Mouse (Mus musculus) brain, embryonic 14.5 days (tissue): ENCODE measurements around the gene Ubash3b. TPM values are rescaled to one million over a fixed set of nuclear protein-coding genes. Genes with fewer than 3 reads are reported as not detected.
A peak's percentile ranks its signal among the peaks of the same experiment; 100 is the strongest.

Experiments
- DNase-seq: peaks from one replicate; pipeline ENCODE4 v3.0.0-alpha.2; 2011; ENCODE audit warnings: low read depth
- CTCF ChIP-seq: fragments of 200-500 bp; IDR thresholded peaks from 2 replicates; pipeline ENCODE4 v1.5.1; 2012; ENCODE audit warnings: inconsistent platforms, mild to moderate bottlenecking, moderate library complexity, borderline replicate concordance; ENCODE audit not compliant: insufficient read depth, insufficient read length; ENCODE audit errors: extremely low read depth
- POLR2A ChIP-seq: fragments of 200-500 bp; IDR thresholded peaks from 2 replicates; pipeline ENCODE4 v1.6.1; 2012; ENCODE audit warnings: mild to moderate bottlenecking, inconsistent platforms, borderline replicate concordance; ENCODE audit not compliant: poor library complexity, insufficient read depth, insufficient read length, severe bottlenecking; ENCODE audit errors: extremely low read depth
- polyA plus RNA-seq: library from polyadenylated mRNA; depleted of rRNA; stranded (reverse); fragments of >200 nt; gene quantifications from 2 replicates; pipeline ENCODE4 v1.2.3, GENCODE M21; 2012

The Ubash3b gene
- polyA plus RNA-seq, 1 experiment = 16.3 TPM

DNA sequence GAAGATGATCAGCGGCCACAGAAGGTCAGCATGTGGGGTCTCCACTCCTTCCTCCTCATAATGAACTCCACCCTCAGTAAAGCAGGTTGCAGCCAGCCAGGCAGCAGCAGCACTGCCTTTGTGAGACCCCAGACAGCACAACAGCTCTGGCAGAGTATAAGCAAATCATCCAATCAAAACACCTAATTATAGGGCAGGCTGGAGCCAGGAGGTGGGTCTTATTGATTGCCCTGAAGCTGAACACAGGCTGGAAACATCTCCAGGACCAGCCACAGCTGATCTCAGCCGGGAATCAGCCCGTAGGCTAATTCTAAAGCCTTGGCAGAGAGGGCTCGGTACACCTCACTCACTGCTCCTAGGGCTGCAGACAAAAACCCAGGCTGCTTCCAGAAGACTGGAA lies 85.3 kb downstream of the Ubash3b start:
- TF ChIP-seq POLR2A = no peak
- no peak for TF ChIP-seq CTCF
- peak; percentile 88 for DNase-seq

DNA sequence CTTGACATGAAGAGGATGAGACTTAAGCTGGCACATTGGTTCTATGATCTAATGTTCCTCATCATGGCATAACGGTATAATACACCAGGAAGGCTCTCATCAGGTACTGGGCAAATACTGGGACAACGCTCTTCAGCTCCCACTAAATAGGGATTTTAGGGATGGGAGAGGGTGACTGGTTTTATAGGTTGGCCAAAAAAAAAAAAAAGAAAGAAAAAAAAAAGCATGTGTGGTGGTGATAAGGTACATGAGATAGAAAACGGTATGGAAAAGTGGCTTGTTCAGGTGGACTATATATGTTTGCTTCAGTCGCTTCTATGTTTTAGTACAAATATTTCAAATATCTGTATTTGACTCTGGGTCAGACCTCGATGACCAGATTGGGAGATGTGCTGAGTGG lies 86.0 kb downstream of the Ubash3b start:
- TF ChIP-seq CTCF (no peak), POLR2A (no peak)

DNA sequence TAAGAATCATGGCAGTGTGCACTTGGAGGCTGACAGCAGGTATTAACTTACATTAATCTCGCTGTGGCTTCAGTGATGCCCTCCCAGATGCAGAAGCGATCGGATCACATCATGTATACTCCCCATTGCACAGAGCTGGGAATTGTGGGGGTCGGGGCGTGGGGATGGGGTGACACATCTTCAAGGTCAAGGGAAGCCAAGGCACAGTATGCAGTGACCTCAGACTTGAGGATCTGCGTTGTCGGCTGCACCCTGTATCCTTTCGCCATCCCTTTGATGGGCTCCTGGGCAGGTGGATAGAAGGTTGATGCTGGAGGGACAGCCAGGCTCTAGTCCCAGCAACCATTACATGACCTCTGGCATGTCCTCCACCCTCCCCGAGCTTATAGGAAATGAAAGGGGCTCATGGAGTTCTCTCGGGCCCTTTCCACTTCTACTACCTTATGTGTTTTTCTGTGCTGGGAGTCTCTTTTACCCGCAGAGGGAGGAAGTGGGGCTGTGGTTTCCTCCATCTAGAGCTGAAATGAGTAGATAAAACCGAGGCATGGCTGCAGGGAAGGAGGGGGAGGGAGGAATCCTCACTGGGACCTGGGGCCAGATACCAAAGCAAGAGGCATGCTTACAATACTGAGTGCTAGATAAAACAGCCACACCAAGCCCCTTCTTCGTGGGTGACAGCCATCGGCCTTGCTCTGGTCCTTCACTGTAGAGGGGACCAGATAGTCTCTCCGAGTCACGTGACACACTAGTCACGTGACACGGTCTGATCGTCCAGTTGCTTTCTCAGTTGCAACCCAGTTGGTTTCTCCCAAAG lies 88.1 kb downstream of the Ubash3b start:
- no peak for TF ChIP-seq CTCF
- TF ChIP-seq POLR2A = no peak
- no peak for DNase-seq

More for the DNA sequence above, 86.0 kb downstream of the Ubash3b start:
- DNase-seq = no peak

DNA sequence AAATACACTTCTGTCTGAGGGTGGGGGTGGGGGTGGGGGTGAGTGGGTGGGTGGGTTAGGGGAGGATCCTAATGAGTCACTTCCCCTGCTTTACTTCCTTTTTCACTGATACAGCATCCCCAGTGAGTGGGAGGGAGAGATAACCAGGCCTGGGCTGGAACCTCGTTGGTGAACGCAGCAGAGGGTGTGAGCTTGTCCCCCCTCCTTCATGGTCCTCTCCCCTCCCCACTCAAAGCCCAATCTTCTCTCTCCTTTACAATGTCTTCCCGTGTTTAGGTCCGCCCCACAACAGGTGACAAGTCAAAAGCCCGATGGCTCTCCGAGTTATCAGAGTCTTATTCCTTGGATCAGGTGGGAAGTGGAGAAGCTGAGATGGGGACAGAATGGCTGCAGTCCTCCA lies 88.7 kb downstream of the Ubash3b start:
- TF ChIP-seq CTCF (no peak), POLR2A (no peak)
- DNase-seq = no peak

DNA sequence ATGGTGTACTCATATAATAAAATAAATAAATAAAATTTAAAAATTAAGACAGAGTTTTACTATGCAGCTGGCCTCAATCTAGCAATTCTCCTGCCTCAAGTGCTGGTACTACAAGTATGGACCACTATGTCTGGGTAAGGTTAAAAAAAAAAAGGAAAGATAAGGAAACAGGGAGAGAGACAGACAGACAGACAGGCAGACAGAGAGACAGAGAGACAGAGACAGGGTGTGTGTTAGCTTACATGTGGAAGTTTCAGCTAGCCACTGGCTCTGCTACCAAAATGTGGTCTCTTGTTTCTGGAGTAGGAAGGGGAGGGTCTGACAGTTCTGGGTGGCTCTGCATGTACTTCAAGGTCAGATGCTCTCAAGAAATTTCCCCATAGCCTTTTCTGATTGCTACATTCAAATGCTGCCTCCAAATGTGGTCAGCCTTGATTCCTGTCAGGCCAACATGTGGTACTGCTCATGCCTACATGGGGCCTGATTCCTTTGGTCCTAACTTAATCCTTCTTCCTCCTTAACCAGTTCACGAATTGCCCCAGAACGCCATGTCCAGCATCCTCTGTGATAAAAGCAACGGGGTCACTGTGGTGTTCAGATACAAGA lies 89.5 kb downstream of the Ubash3b start:
- TF ChIP-seq POLR2A = no peak
- TF ChIP-seq CTCF = no peak
- DNase-seq = no peak

DNA sequence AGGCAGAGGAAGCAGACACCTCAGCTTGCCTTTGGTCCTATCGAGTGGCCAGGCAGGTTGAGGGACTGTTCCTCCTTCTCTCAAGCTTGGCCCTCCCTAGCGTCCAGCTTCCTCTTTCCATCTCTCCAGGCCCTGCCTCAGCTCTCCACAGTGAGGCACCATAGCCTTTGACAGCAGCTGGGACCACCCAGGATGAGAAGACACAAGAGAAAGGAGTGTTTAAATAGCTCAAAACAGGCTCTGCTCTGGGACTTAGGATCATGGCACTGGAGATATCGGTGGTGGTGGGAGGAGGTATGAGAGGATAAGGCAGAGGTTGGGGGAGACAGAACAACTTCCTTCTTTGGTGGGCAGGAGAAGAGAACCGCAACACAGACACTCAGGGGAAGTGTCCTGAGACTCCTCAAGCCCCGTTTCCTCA lies 90.7 kb downstream of the Ubash3b start:
- DNase-seq = no peak
- TF ChIP-seq CTCF (no peak), POLR2A (no peak)

DNA sequence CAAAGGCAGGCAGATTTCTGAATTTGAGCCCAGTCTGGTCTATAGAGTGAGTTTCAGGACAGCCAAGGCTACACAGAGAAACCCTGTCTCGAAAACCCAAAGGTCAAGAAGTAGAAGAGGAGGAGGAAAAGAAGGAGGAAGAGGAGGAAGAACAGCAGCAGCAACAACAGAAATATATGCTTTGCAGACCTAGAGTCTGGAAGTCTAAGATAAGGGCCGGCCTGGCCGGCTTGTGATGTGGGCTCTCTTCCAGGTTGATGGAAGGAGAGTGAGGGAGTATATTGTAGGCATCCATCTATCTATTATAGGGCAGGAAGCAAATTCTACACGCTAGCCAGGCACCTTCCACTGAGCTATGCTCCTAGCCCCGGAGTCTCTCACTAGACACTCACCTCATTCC lies 92.0 kb downstream of the Ubash3b start:
- DNase-seq = no peak
- TF ChIP-seq POLR2A = no peak
- no peak for TF ChIP-seq CTCF

DNA sequence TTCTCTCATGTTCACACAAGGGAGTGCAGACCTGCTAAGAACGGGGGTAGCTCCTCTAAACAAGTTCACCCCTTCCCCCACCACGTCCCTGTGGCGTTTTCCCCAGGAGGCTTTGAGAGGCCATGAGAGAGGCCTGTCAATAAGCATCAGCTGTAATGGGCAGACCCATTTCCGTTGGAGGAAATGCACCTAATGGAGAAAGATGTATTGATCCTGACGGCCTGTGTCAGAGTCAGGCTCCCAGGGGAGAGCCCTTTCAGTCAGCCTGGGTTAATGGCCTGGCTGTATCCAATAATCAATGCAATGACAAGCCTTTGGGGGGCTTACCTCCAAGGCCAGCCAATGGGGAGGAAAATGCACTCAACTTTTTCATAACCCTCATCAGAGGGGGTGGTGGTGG lies 100.1 kb downstream of the Ubash3b start:
- peak; percentile 20 for DNase-seq
- TF ChIP-seq POLR2A = no peak
- TF ChIP-seq CTCF = no peak

DNA sequence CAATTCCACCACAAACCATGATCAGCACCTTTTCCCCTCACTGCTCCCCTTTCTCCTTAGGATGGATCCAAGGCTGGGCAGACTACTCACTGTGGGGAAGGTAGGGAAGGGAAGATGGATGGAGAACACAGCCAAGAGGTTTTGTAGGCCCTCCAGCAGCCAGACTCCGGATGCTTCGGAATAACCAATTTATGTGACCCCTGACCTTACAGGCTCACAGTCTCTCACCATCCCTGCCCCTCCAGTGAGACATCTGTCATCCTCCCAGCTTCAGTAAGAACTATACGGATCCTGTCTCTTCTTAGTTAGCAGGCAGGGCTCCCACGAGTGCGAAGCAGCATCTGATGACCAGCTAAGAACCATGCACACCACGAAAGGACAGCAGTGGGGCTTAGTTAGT lies 100.9 kb downstream of the Ubash3b start:
- TF ChIP-seq POLR2A (no peak), CTCF (no peak)
- DNase-seq = no peak

DNA sequence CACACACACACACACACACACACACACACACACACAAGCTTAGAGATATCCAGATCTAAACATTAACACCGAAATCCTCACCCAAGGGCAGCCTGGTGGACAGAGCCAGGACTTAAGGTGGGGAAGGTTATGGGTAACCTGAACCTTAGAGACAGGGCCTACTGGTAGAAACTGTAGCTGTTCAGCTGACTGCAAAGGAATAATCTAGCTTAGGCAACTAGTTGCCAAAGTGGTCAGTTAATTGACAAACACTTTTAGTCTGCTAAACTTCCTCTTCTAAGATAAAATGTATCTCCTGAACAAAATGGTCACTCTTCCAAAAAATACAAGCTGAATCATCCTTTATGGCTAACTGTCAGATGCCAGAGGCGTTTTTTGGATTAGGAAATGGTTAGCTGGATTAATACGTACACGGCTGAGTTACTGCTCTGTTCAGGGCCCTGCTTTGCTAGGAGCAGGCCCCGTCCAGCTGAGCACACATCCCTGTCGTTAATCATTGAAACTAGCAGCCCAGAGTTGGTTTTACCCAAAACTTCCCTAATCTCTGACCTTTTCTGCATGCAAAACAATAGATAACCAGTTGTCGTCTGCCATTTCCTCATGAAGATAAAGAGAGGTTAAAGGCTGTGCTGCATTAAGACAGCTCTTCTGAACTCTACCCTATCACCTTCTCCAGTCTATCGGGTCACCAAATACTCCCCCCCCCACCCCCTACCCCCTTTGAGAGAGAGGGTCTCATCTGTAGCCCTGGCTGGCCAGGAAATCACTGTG lies 102.5 kb downstream of the Ubash3b start:
- no peak for DNase-seq
- TF ChIP-seq CTCF (no peak), POLR2A (no peak)

DNA sequence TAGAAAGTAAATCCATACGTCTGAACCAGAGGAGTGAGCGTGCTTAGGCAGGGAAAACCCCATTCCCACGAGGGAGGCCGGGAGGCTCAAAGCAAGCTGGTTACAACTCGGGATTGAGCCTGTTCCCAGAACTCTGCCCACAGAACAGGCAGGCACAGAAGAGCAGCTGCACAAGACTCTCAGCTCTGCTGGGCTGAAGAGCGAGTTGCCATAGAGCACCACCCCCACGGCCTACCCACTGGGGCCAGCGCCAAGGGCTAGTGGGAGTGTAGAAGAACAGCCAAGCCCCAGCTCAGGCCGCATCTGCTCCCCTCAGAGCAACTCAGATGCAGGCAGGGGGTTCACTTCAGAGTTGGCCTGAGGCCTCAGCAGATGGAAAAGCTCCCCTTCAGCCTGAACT lies 107.3 kb downstream of the Ubash3b start:
- peak; percentile 60 for DNase-seq
- no peak for TF ChIP-seq POLR2A
- no peak for TF ChIP-seq CTCF
